ENCODE assay signal across 14 mouse cellular contexts in the genomic region with DNA sequence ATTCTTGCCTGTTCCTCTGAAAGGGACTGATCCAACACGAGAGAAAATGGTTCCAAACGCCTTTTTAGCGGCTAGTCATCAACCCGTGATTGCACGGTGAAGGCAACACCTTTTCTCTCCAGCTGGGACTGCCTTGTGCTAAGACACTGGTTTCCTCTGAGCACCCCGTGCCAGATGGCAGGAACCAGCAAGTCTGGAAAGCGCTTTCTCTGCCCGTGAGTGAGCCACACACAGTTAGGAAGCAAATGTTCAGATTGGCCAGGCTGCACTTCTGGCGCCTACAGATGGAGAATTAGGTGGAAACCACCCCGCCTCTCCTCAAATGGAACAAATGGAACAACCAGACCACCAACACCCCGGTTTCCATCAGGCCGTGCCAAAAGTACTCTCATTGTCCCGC. TPM values are rescaled to one million over a fixed set of nuclear protein-coding genes. Genes with fewer than 3 reads are reported as not detected.
A peak's percentile ranks its signal among the peaks of the same experiment; 100 is the strongest.
DNase-seq lines count a peak whose midpoint lies in the region; ATAC-seq and TF ChIP-seq lines count a peak whose summit lies in the region.
"Had no signal": no experiment of that assay in that cellular context is flagged by ENCODE, and none has a peak within 500 bp of the region (broad histone marks: within the 10 kb centered on the region; RNA-seq: fewer than 3 reads in every experiment).

No protein-coding gene starts in this region.

- H3K9me3 ChIP-seq in forebrain, embryonic 14.5 days (replicated peaks; ENCODE audit: control insufficient read depth, low read length) = no peaks in the 10 kb centered on the region
- H3K9me3 ChIP-seq in forebrain, embryonic 12.5 days = no peaks in the 10 kb centered on the region
- no peaks in the 10 kb centered on the region for H3K9me3 ChIP-seq in embryonic facial prominence, embryonic 10.5 days
- H3K9me3 ChIP-seq: limb, embryonic 12.5 days; neural tube, embryonic 13.5 days had no signal

- H3K4me2 ChIP-seq in forebrain, embryonic 14.5 days (ENCODE audit: low read length) = no peak overlapping the region
- no peak overlapping the region for H3K4me2 ChIP-seq in forebrain, embryonic 12.5 days
- H3K4me2 ChIP-seq: limb, embryonic 12.5 days; neural tube, embryonic 13.5 days had no signal

- no peak overlapping the region for H3K9ac ChIP-seq in forebrain, embryonic 14.5 days (ENCODE audit: low read length)
- no peak overlapping the region for H3K9ac ChIP-seq in forebrain, embryonic 12.5 days
- H3K9ac ChIP-seq: limb, embryonic 12.5 days; neural tube, embryonic 13.5 days had no signal

- H3K4me3 ChIP-seq in forebrain, embryonic 14.5 days (ENCODE audit: low read depth, low read length) = no peak overlapping the region
- H3K4me3 ChIP-seq in forebrain, embryonic 12.5 days (replicated peaks) = no peak overlapping the region
- no peak overlapping the region for H3K4me3 ChIP-seq in embryonic facial prominence, embryonic 10.5 days
- H3K4me3 ChIP-seq: limb, embryonic 12.5 days; neural tube, embryonic 13.5 days had no signal

- no peak overlapping the region for H3K27ac ChIP-seq in forebrain, embryonic 14.5 days (ENCODE audit: low read depth, low read length)
- no peak overlapping the region for H3K27ac ChIP-seq in forebrain, embryonic 12.5 days
- H3K27ac ChIP-seq in embryonic facial prominence, embryonic 10.5 days (replicated peaks) = no peak overlapping the region
- H3K27ac ChIP-seq: limb, embryonic 12.5 days; macrophage; neural tube, embryonic 13.5 days had no signal

- TF ChIP-seq CTCF in brain, embryonic 14.5 days (IDR thresholded peaks at IDR 0.05; ENCODE audit: borderline replicate concordance, extremely low read depth, insufficient read depth, insufficient read length) = no peak

- no peak for ATAC-seq in forebrain, embryonic 14.5 days
- no peak for ATAC-seq in forebrain, embryonic 12.5 days (ENCODE audit: low FRiP score)
- ATAC-seq: hindbrain, embryonic 16.5 days had no signal

- peak; percentile 57 for DNase-seq in forebrain, embryonic 14.5 days (ENCODE audit: low spot score)
- DNase-seq in brain, embryonic 14.5 days (ENCODE audit: low read depth) = peak; percentile 65
- peak; percentile 10 to 18 for DNase-seq in frontal cortex, postnatal 25 days (ENCODE audit: low spot score in 2 of 2)
- DNase-seq in left cerebral cortex, postnatal 14 days (ENCODE audit: low spot score in 2 of 2) = peak; percentile 49 to 76
- no peak for DNase-seq in embryonic facial prominence, embryonic 10.5 days (ENCODE audit: low spot score)
- DNase-seq in urinary bladder, postnatal 10 days (ENCODE audit: low spot score) = no peak
- no peak for DNase-seq in thymus, postnatal 0 days (ENCODE audit: low spot score)
- DNase-seq: adrenal gland, postnatal 14 days had no signal

- WGBS in forebrain, embryonic 14.5 days = 82% methylated on average over 13 of the region's 13 CpGs
- 86% methylated on average over 13 of the region's 13 CpGs for WGBS in forebrain, embryonic 12.5 days
- 86% methylated on average over 13 of the region's 13 CpGs for WGBS in embryonic facial prominence, embryonic 10.5 days

- no peak for TF ChIP-seq POLR2A in brain, embryonic 14.5 days (IDR thresholded peaks at IDR 0.05; ENCODE audit: borderline replicate concordance, extremely low read depth, insufficient read depth, insufficient read length, poor library complexity, severe bottlenecking)

- H3K36me3 ChIP-seq in forebrain, embryonic 14.5 days (ENCODE audit: control insufficient read depth, insufficient read depth, low read length) = no peaks in the 10 kb centered on the region
- H3K36me3 ChIP-seq in forebrain, embryonic 12.5 days (replicated peaks) = no peaks in the 10 kb centered on the region
- H3K36me3 ChIP-seq in embryonic facial prominence, embryonic 10.5 days (replicated peaks) = no peaks in the 10 kb centered on the region
- H3K36me3 ChIP-seq: limb, embryonic 12.5 days; neural tube, embryonic 13.5 days had no signal

- intact Hi-C loops in left cerebral cortex, postnatal 14 days (cut with DNase I) = no loop called here

- H3K4me1 ChIP-seq in forebrain, embryonic 14.5 days (ENCODE audit: control insufficient read depth, insufficient read depth, low read length) = peaks cover 4% of the 10 kb centered on the region; the same call in 1 of the 2 replicates
- peaks cover 6% of the 10 kb centered on the region for H3K4me1 ChIP-seq in forebrain, embryonic 12.5 days
- H3K4me1 ChIP-seq in embryonic facial prominence, embryonic 10.5 days = peaks cover 11% of the 10 kb centered on the region

- H3K27me3 ChIP-seq in forebrain, embryonic 14.5 days (replicated peaks; ENCODE audit: control insufficient read depth, insufficient read depth, low read length) = peaks cover 5% of the 10 kb centered on the region; the same call in 1 of the 2 replicates
- H3K27me3 ChIP-seq in forebrain, embryonic 12.5 days = peaks cover 20% of the 10 kb centered on the region
- peaks cover 21% of the 10 kb centered on the region for H3K27me3 ChIP-seq in embryonic facial prominence, embryonic 10.5 days (replicated peaks; ENCODE audit: low read depth, poor library complexity, severe bottlenecking)

RNA-seq across cellular contexts. Expression of a gene that starts 32.5 kb away (rescaled TPM):
- polyA plus RNA-seq in forebrain, embryonic 14.5 days (2014; fragmentation: Nextera tagmentation; extraction: Ambion mirVana) = not detected in 2 replicates
- polyA plus RNA-seq in forebrain, embryonic 12.5 days (2016; fragmentation: Nextera tagmentation; extraction: Ambion mirVana) = not detected in 2 replicates
- 0.67 and 9.9 TPM in 2 replicates for polyA plus RNA-seq in brain, embryonic 14.5 days (2012; rRNA removed)
- total RNA-seq in left cerebral cortex, postnatal 14 days (2021) = 10 to 100 TPM; 34.7 to 35.2 TPM
- polyA plus RNA-seq in embryonic facial prominence, embryonic 10.5 days (2016; fragmentation: Nextera tagmentation; extraction: Ambion mirVana) = not detected in 2 replicates
- 0.36 and 0.46 TPM in 2 replicates for polyA plus RNA-seq in thymus, postnatal 0 days (2015; fragmentation: Nextera tagmentation; extraction: Ambion mirVana)
- polyA plus RNA-seq: embryonic facial prominence, embryonic 11.5 days; hindbrain, embryonic 16.5 days; limb, embryonic 12.5 days; neural tube, embryonic 13.5 days had no signal

RNA-seq across cellular contexts. Expression of a gene that starts 45.2 kb away (rescaled TPM):
- 2.1 and 2.7 TPM in 2 replicates for polyA plus RNA-seq in forebrain, embryonic 14.5 days (2014; fragmentation: Nextera tagmentation; extraction: Ambion mirVana)
- 3.2 and 3.7 TPM in 2 replicates for polyA plus RNA-seq in forebrain, embryonic 12.5 days (2016; fragmentation: Nextera tagmentation; extraction: Ambion mirVana)
- 1.4 and 1.5 TPM in 2 replicates for polyA plus RNA-seq in brain, embryonic 14.5 days (2012; rRNA removed)
- 1 to 10 TPM; 2.5 to 3.2 TPM for total RNA-seq in left cerebral cortex, postnatal 14 days (2021)
- 9.5 and 10.0 TPM in 2 replicates for polyA plus RNA-seq in embryonic facial prominence, embryonic 10.5 days (2016; fragmentation: Nextera tagmentation; extraction: Ambion mirVana)
- polyA plus RNA-seq in thymus, postnatal 0 days (2015; fragmentation: Nextera tagmentation; extraction: Ambion mirVana) = 92.9 and 111 TPM in 2 replicates

RNA-seq across cellular contexts. Expression of a gene that starts 50.5 kb away (rescaled TPM):
- 0.50 and 1.1 TPM in 2 replicates for polyA plus RNA-seq in forebrain, embryonic 14.5 days (2014; fragmentation: Nextera tagmentation; extraction: Ambion mirVana)
- polyA plus RNA-seq in forebrain, embryonic 12.5 days (2016; fragmentation: Nextera tagmentation; extraction: Ambion mirVana) = 2.4 TPM in 2 replicates
- polyA plus RNA-seq in brain, embryonic 14.5 days (2012; rRNA removed) = 2.7 and 3.3 TPM in 2 replicates
- 1 to 10 TPM; 4.8 to 6.3 TPM for total RNA-seq in left cerebral cortex, postnatal 14 days (2021)
- polyA plus RNA-seq in embryonic facial prominence, embryonic 10.5 days (2016; fragmentation: Nextera tagmentation; extraction: Ambion mirVana) = 3.7 and 4.1 TPM in 2 replicates
- polyA plus RNA-seq in thymus, postnatal 0 days (2015; fragmentation: Nextera tagmentation; extraction: Ambion mirVana) = 181 and 185 TPM in 2 replicates

Comparison
In these comparisons a context has a peak if more than half of its experiments do, and no peak if none do; other contexts are left out.
1. DNase-seq: peak in forebrain, embryonic 14.5 days (single experiment), brain, embryonic 14.5 days (single experiment), frontal cortex, postnatal 25 days (2 of 2) and left cerebral cortex, postnatal 14 days (2 of 2); none in embryonic facial prominence, embryonic 10.5 days (single experiment), urinary bladder, postnatal 10 days (single experiment) and thymus, postnatal 0 days (single experiment).
2. RNA of a gene that starts 50.5 kb away (polyA plus RNA-seq): 181 to 185 TPM in thymus, postnatal 0 days; 3.7 to 4.1 TPM in embryonic facial prominence, embryonic 10.5 days, 2.7 to 3.3 TPM in brain, embryonic 14.5 days, 2.4 TPM in forebrain, embryonic 12.5 days and 0.50 to 1.1 TPM in forebrain, embryonic 14.5 days; every median in the first group is over 10 times any median in the second.